Mouse (Mus musculus) B cell, adult 62 days (primary cell): ENCODE results near the gene Atp2b2. TPM values are rescaled to one million over a fixed set of nuclear protein-coding genes. Genes with fewer than 3 reads are reported as not detected.

Experiments
- total RNA-seq: library from RNA; stranded (reverse); gene quantifications from 4 replicates; pipeline ENCODE4 v1.2.4, GENCODE M21; 2023

The Atp2b2 gene
- total RNA-seq = 0.09 to 0.15 TPM (median 0.12 TPM) in 3 of 4 replicates, not detected in the other

GRCm38 (mm10) chr6:114042332-114042731 lies at the start of gene Atp2b2:
Gene Atp2b2, minus strand, starts transcription at chr6:114042613.

DNA sequence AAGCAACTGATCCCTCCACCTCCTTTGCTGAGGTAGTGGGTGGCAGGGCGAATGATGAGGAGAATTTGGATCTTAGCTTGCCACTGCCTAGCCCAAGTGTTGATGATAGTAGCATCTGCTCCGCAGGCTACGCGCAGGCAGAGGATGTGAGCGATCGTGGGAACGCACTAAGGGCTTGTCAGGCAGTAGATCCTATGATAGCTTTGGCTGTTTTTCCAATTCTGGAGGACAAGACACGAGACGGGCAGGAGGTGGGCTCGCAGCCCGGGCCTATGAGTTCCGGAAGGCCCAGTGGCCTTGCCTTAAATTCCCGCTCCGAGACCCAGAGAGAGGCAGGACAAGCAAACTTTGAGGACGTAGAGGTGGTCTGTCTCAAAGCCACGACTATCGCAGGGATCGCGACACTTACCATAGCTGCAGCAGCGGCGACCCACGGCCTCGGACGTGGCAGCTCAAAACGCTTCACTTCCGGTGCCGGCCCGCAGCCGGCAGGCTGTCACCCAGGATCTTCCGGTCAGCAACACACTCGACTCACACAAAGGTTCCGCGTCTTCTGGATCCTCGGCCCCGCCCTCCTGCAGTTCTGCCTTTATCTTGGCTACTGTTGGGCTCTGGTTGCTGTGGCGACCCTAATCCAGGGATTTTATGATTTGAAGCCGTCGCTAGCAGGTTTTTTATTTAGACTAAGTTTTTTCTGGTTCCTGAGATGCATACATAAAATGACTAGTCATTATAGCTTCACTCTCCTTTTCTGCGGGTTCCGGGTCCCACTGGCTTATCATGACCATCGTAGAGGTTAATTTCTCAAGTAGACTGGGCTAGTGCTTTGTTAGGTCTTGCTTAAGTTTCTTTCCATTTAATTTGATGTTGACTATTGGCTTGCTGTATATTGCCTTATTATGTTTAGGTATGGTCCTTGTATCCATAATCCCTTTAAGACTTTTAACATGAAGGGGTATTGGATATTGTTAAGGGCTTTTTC lies 301.9 kb downstream of the Atp2b2 start, which contains the start of gene Sec13:
Gene Sec13 (minus strand): TSS at position 508 of the 982 bp plus-strand sequence.

DNA sequence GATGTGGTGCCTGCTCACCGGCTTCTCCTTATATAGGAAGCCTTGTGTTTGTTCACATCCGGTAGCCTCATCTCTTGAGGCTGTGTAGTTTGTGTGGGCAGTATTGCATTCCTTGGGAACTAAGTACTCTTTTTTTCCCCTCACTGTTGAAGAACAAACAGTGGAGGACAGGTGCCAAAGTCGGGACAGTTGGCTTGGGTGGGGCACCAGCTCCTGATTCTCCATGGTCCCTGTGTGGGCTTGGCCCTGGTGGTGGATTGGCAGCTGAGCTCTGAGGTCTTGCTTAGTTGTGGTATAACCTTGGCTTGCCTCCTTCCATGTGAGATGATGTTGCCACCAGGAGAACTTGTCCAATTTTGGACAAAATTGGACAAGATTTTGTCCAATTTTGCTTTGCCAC lies 322.5 kb downstream of the Atp2b2 start, which contains the start of gene Ghrl:
Gene Ghrl (minus strand): TSS at position 3 of the 400 bp plus-strand sequence.

DNA sequence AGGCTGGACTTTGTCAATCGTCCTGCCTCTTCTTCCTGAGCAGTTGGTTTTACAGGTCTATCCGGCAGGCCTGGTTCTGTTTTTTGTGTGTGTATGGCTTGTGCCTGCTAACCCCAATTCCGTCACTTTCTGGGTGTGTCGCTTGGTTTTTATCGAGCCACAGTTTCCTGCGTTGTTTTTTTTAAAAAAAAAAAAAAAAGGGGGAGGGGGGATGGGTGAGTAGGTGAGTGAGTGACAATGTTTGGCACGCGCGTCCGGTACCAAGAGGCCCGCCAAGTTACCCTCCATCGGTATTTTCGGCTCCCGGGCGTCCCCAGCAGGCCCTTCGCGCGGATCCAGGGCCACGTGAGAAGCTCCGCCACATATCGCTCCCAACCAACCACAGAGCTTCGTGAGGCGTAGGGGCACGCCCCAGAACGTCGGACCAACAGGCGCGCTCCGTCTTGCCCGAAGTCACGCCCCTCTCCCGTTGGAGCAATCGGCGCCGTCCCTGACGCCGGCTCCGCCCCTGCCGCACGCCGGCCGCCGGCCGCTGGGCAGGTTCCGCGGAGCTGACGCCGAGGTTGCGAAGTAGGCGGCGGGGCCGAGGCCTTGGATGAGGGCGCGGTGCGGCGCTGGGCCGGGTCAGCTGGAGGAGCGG lies 345.7 kb downstream of the Atp2b2 start, which contains the start of gene Tatdn2:
Gene Tatdn2 (plus strand): TSS at position 469 of the 640 bp plus-strand sequence.

Other genes starting within 250 kb of the Atp2b2 start
- gene Slc6a11, start 88.6 kb upstream of the Atp2b2 start, total RNA-seq = not detected in 4 replicates
- gene Slc6a1, start 240.0 kb upstream of the Atp2b2 start, total RNA-seq = not detected in 4 replicates